Mouse (Mus musculus) heart, adult 9 months (tissue): Measurements from ENCODE around the gene Denr.
A peak's percentile ranks its signal among the peaks of the same experiment; 100 is the strongest.

Source experiments
- DNase-seq, 2 experiments: peaks; one replicate each; pipeline ENCODE4 v3.0.0; 2022; ENCODE audit warnings: low spot score in 2 of 2

The Denr gene

GRCm38 (mm10) chr5:123906976-123907630 is at the start of gene Denr:
TSS of gene Denr (plus strand) at chr5:123907175.
- DNase-seq: peak; percentile 96 to 98

GRCm38 (mm10) chr5:123858798-123859197 is 48.2 kb upstream of the Denr start:
- no peak for DNase-seq

- DNase-seq: peak in 1 of 2 experiments; percentile 47
Measured at GRCm38 (mm10) chr5:123862374-123863350, 44.3 kb upstream of the Denr start.

GRCm38 (mm10) chr5:123863934-123864333 is 43.0 kb upstream of the Denr start:
- DNase-seq: no peak

GRCm38 (mm10) chr5:123865365-123865764 is 41.6 kb upstream of the Denr start, which contains the start of gene Hcar2:
TSS of gene Hcar2 (minus strand) at chr5:123865499.
- DNase-seq: no peak

GRCm38 (mm10) chr5:123866457-123866856 is 40.5 kb upstream of the Denr start:
- no peak for DNase-seq

GRCm38 (mm10) chr5:123869615-123870014 is 37.4 kb upstream of the Denr start:
- no peak for DNase-seq

- DNase-seq: no peak
Measured at GRCm38 (mm10) chr5:123874177-123874576, 32.8 kb upstream of the Denr start.

- no peak for DNase-seq
Measured at GRCm38 (mm10) chr5:123878056-123878455, 28.9 kb upstream of the Denr start.

- peak; percentile 11 to 28 for DNase-seq
Measured at GRCm38 (mm10) chr5:123879928-123880327, 27.0 kb upstream of the Denr start, which contains the start of gene Hcar1. TSS of gene Hcar1 (minus strand) at chr5:123880020.

- DNase-seq: no peak
Measured at GRCm38 (mm10) chr5:123880778-123881177, 26.2 kb upstream of the Denr start.

- DNase-seq: no peak
Measured at GRCm38 (mm10) chr5:123883891-123884290, 23.1 kb upstream of the Denr start.

- DNase-seq: no peak
Measured at GRCm38 (mm10) chr5:123884332-123884731, 22.6 kb upstream of the Denr start.

- DNase-seq: no peak
Measured at GRCm38 (mm10) chr5:123886365-123886764, 20.6 kb upstream of the Denr start.

- no peak for DNase-seq
Measured at GRCm38 (mm10) chr5:123890312-123890711, 16.7 kb upstream of the Denr start.

GRCm38 (mm10) chr5:123890987-123891386 is 16.0 kb upstream of the Denr start:
- no peak for DNase-seq

GRCm38 (mm10) chr5:123891669-123892068 is 15.3 kb upstream of the Denr start:
- DNase-seq: no peak

- DNase-seq: no peak
Measured at GRCm38 (mm10) chr5:123893520-123893919, 13.5 kb upstream of the Denr start.

GRCm38 (mm10) chr5:123896395-123896794 is 10.6 kb upstream of the Denr start:
- DNase-seq: no peak

- no peak for DNase-seq
Measured at GRCm38 (mm10) chr5:123897352-123897751, 9.6 kb upstream of the Denr start.

- DNase-seq: no peak
Measured at GRCm38 (mm10) chr5:123904059-123904672, 2.8 kb upstream of the Denr start.
